Mouse (Mus musculus): ENCODE measurements around the gene Ambp. TPM values are rescaled to one million over a fixed set of nuclear protein-coding genes. Genes with fewer than 3 reads are reported as not detected.

The Ambp gene
- polyA plus RNA-seq, 1 experiment from 2014 or later, result not detected

- H3K4me2 ChIP-seq (ENCODE audit: low read length), result no peak overlapping the region
- no peaks in the 10 kb centered on the region for H3K9me3 ChIP-seq (ENCODE audit: control insufficient read depth, low read length)
- no peaks in the 10 kb centered on the region for H3K27me3 ChIP-seq (ENCODE audit: control insufficient read depth, insufficient read depth, low read length)
- H3K9ac ChIP-seq (ENCODE audit: low read length), result no peak overlapping the region
- no peaks in the 10 kb centered on the region for H3K4me1 ChIP-seq (ENCODE audit: control insufficient read depth in 2 of 2, insufficient read depth in 2 of 2, low read length in 2 of 2)
- WGBS, result 56% methylated on average over 8 of the region's 8 CpGs
- no peak overlapping the region for H3K4me3 ChIP-seq (ENCODE audit: control insufficient read depth in 1 of 2, insufficient read depth in 1 of 2, low read depth in 1 of 2, low read length in 2 of 2)
- ATAC-seq (ENCODE audit: insufficient number of reproducible peaks, insufficient read depth, low FRiP score, low read depth), result no peak
- no peaks in the 10 kb centered on the region for H3K36me3 ChIP-seq (ENCODE audit: control insufficient read depth, insufficient read depth, low read length)
- H3K27ac ChIP-seq (replicated peaks in 1 of 2; ENCODE audit: control insufficient read depth in 1 of 2, insufficient read depth in 1 of 2, low read depth in 2 of 2, low read length in 2 of 2), result no peak overlapping the region
Observed at GRCm38 (mm10) chr4:63156726-63157634, 2.4 kb upstream of the Ambp start.

- Histone ChIP-seq H3K4me2 (ENCODE audit: low read length) (no peak overlapping the region), H3K9ac (ENCODE audit: low read length) (no peak overlapping the region), H3K36me3 (ENCODE audit: control insufficient read depth, insufficient read depth, low read length) (no peaks in the 10 kb centered on the region), H3K4me3 (ENCODE audit: control insufficient read depth in 1 of 2, insufficient read depth in 1 of 2, low read depth in 1 of 2, low read length in 2 of 2) (no peak overlapping the region), H3K27ac (replicated peaks in 1 of 2; ENCODE audit: control insufficient read depth in 1 of 2, insufficient read depth in 1 of 2, low read depth in 2 of 2, low read length in 2 of 2) (no peak overlapping the region), H3K9me3 (ENCODE audit: control insufficient read depth, low read length) (no peaks in the 10 kb centered on the region), H3K27me3 (ENCODE audit: control insufficient read depth, insufficient read depth, low read length) (no peaks in the 10 kb centered on the region), H3K4me1 (ENCODE audit: control insufficient read depth in 2 of 2, insufficient read depth in 2 of 2, low read length in 2 of 2) (no peaks in the 10 kb centered on the region)
- ATAC-seq (ENCODE audit: insufficient number of reproducible peaks, insufficient read depth, low FRiP score, low read depth), result no peak
- WGBS, result 37% methylated on average over 2 of the region's 2 CpGs
Observed at GRCm38 (mm10) chr4:63155596-63155995, 997 bp upstream of the Ambp start.

- ATAC-seq (ENCODE audit: insufficient number of reproducible peaks, insufficient read depth, low FRiP score, low read depth), result no peak
- Histone ChIP-seq H3K27me3 (ENCODE audit: control insufficient read depth, insufficient read depth, low read length) (no peaks in the 10 kb centered on the region), H3K4me3 (ENCODE audit: control insufficient read depth in 1 of 2, insufficient read depth in 1 of 2, low read depth in 1 of 2, low read length in 2 of 2) (no peak overlapping the region), H3K4me2 (ENCODE audit: low read length) (no peak overlapping the region), H3K27ac (replicated peaks in 1 of 2; ENCODE audit: control insufficient read depth in 1 of 2, insufficient read depth in 1 of 2, low read depth in 2 of 2, low read length in 2 of 2) (no peak overlapping the region), H3K9me3 (ENCODE audit: control insufficient read depth, low read length) (no peaks in the 10 kb centered on the region), H3K36me3 (ENCODE audit: control insufficient read depth, insufficient read depth, low read length) (no peaks in the 10 kb centered on the region), H3K9ac (ENCODE audit: low read length) (no peak overlapping the region), H3K4me1 (ENCODE audit: control insufficient read depth in 2 of 2, insufficient read depth in 2 of 2, low read length in 2 of 2) (no peaks in the 10 kb centered on the region)
- WGBS, result 39% methylated on average over 4 of the region's 4 CpGs
Observed at GRCm38 (mm10) chr4:63154028-63154427, 571 bp downstream of the Ambp start.

GRCm38 (mm10) chr4:63151127-63151526 is 3.5 kb downstream of the Ambp start:
- H3K9me3 ChIP-seq (ENCODE audit: control insufficient read depth, low read length), result peaks cover 9% of the 10 kb centered on the region; the same call in 1 of the 2 replicates
- no peaks in the 10 kb centered on the region for H3K4me1 ChIP-seq (ENCODE audit: control insufficient read depth in 2 of 2, insufficient read depth in 2 of 2, low read length in 2 of 2)
- H3K36me3 ChIP-seq (ENCODE audit: control insufficient read depth, insufficient read depth, low read length), result no peaks in the 10 kb centered on the region
- no peak overlapping the region for H3K4me2 ChIP-seq (ENCODE audit: low read length)
- no peak overlapping the region for H3K9ac ChIP-seq (ENCODE audit: low read length)
- H3K27ac ChIP-seq (replicated peaks in 1 of 2; ENCODE audit: control insufficient read depth in 1 of 2, insufficient read depth in 1 of 2, low read depth in 2 of 2, low read length in 2 of 2), result no peak overlapping the region
- no peak for ATAC-seq (ENCODE audit: insufficient number of reproducible peaks, insufficient read depth, low FRiP score, low read depth)
- no peak overlapping the region for H3K4me3 ChIP-seq (ENCODE audit: control insufficient read depth in 1 of 2, insufficient read depth in 1 of 2, low read depth in 1 of 2, low read length in 2 of 2)
- no peaks in the 10 kb centered on the region for H3K27me3 ChIP-seq (ENCODE audit: control insufficient read depth, insufficient read depth, low read length)
- WGBS, result 77% methylated on average over 6 of the region's 6 CpGs

- WGBS, result 91% methylated on average over 6 of the region's 6 CpGs
- Histone ChIP-seq H3K4me1 (ENCODE audit: control insufficient read depth in 2 of 2, insufficient read depth in 2 of 2, low read length in 2 of 2) (no peaks in the 10 kb centered on the region), H3K27ac (replicated peaks in 1 of 2; ENCODE audit: control insufficient read depth in 1 of 2, insufficient read depth in 1 of 2, low read depth in 2 of 2, low read length in 2 of 2) (no peak overlapping the region), H3K4me2 (ENCODE audit: low read length) (no peak overlapping the region), H3K9ac (ENCODE audit: low read length) (no peak overlapping the region), H3K9me3 (ENCODE audit: control insufficient read depth, low read length) (peaks cover 9% of the 10 kb centered on the region; the same call in 1 of the 2 replicates), H3K4me3 (ENCODE audit: control insufficient read depth in 1 of 2, insufficient read depth in 1 of 2, low read depth in 1 of 2, low read length in 2 of 2) (no peak overlapping the region), H3K27me3 (ENCODE audit: control insufficient read depth, insufficient read depth, low read length) (no peaks in the 10 kb centered on the region), H3K36me3 (ENCODE audit: control insufficient read depth, insufficient read depth, low read length) (no peaks in the 10 kb centered on the region)
- ATAC-seq (ENCODE audit: insufficient number of reproducible peaks, insufficient read depth, low FRiP score, low read depth), result no peak
Observed at GRCm38 (mm10) chr4:63147268-63147667, 7.3 kb downstream of the Ambp start.

GRCm38 (mm10) chr4:63129891-63130624 is 24.5 kb downstream of the Ambp start:
- Histone ChIP-seq H3K36me3 (ENCODE audit: control insufficient read depth, insufficient read depth, low read length) (peaks cover 30% of the 10 kb centered on the region), H3K27ac (replicated peaks in 1 of 2; ENCODE audit: control insufficient read depth in 1 of 2, insufficient read depth in 1 of 2, low read depth in 2 of 2, low read length in 2 of 2) (no peak overlapping the region), H3K4me2 (ENCODE audit: low read length) (no peak overlapping the region), H3K4me1 (ENCODE audit: control insufficient read depth in 2 of 2, insufficient read depth in 2 of 2, low read length in 2 of 2) (no peaks in the 10 kb centered on the region), H3K4me3 (ENCODE audit: control insufficient read depth in 1 of 2, insufficient read depth in 1 of 2, low read depth in 1 of 2, low read length in 2 of 2) (no peak overlapping the region), H3K27me3 (ENCODE audit: control insufficient read depth, insufficient read depth, low read length) (no peaks in the 10 kb centered on the region), H3K9ac (ENCODE audit: low read length) (no peak overlapping the region), H3K9me3 (ENCODE audit: control insufficient read depth, low read length) (no peaks in the 10 kb centered on the region)
- ATAC-seq (ENCODE audit: insufficient number of reproducible peaks, insufficient read depth, low FRiP score, low read depth), result no peak
- 93% methylated on average over 5 of the region's 5 CpGs for WGBS

- H3K27me3 ChIP-seq (ENCODE audit: control insufficient read depth, insufficient read depth, low read length), result no peaks in the 10 kb centered on the region
- H3K9me3 ChIP-seq (ENCODE audit: control insufficient read depth, low read length), result 0 out of 2 replicates have a peak, but pooled peaks cover 3% of the 10 kb centered on the region
- no peaks in the 10 kb centered on the region for H3K4me1 ChIP-seq (ENCODE audit: control insufficient read depth in 2 of 2, insufficient read depth in 2 of 2, low read length in 2 of 2)
- 65% methylated on average over 8 of the region's 8 CpGs for WGBS
- H3K36me3 ChIP-seq (ENCODE audit: control insufficient read depth, insufficient read depth, low read length), result peaks cover 21% of the 10 kb centered on the region
- no peak overlapping the region for H3K9ac ChIP-seq (ENCODE audit: low read length)
- no peak overlapping the region for H3K27ac ChIP-seq (replicated peaks in 1 of 2; ENCODE audit: control insufficient read depth in 1 of 2, insufficient read depth in 1 of 2, low read depth in 2 of 2, low read length in 2 of 2)
- no peak for ATAC-seq (ENCODE audit: insufficient number of reproducible peaks, insufficient read depth, low FRiP score, low read depth)
- no peak overlapping the region for H3K4me2 ChIP-seq (ENCODE audit: low read length)
- H3K4me3 ChIP-seq (ENCODE audit: control insufficient read depth in 1 of 2, insufficient read depth in 1 of 2, low read depth in 1 of 2, low read length in 2 of 2), result no peak overlapping the region
Observed at GRCm38 (mm10) chr4:63124861-63125466, 29.6 kb downstream of the Ambp start.

Data from heart, embryonic 14.5 days (tissue).